Mouse (Mus musculus) liver, embryonic 16.5 days (tissue): ENCODE measurements around the gene Cdkn2aip. TPM values are rescaled to one million over a fixed set of nuclear protein-coding genes. Genes with fewer than 3 reads are reported as not detected.

Experiments used
- polyA plus RNA-seq: library from polyadenylated mRNA; unstranded; fragments of >200 nt; fragmentation: Nextera tagmentation; extraction: Ambion mirVana; gene quantifications from 2 replicates; pipeline ENCODE4 v1.2.1, GENCODE M21; 2015

The Cdkn2aip gene
- polyA plus RNA-seq, 1 experiment from 2014 or later: 13.1 TPM

Other genes starting within 250 kb of the Cdkn2aip start
- 13.9 and 14.7 TPM in 2 replicates for gene Trappc11, start 180.5 kb downstream of the Cdkn2aip start, polyA plus RNA-seq
- 15.9 and 16.1 TPM in 2 replicates for gene Rwdd4a, start 180.3 kb downstream of the Cdkn2aip start, polyA plus RNA-seq
- gene Ing2, start 38.4 kb downstream of the Cdkn2aip start, polyA plus RNA-seq: 6.6 and 6.7 TPM in 2 replicates
- not detected in 2 replicates for gene Cldn24, start 108.2 kb upstream of the Cdkn2aip start, polyA plus RNA-seq
- gene Cldn22, start 110.5 kb upstream of the Cdkn2aip start, polyA plus RNA-seq: not detected in 2 replicates